Mouse (Mus musculus) ES-E14 (cell line): Measurements from ENCODE around the gene Ston1. TPM values are rescaled to one million over a fixed set of nuclear protein-coding genes. Genes with fewer than 3 reads are reported as not detected.

ENCODE experiments used
- DNase-seq: peaks from one replicate; pipeline ENCODE4 v3.0.0-alpha.2; 2013; ENCODE audit warnings: low read depth, low spot score
- H3K27ac ChIP-seq: 2 replicates; pipeline ENCODE4 v1.5.1; 2012; ENCODE audit warnings: low read depth, mild to moderate bottlenecking, low read length, moderate library complexity, mixed read lengths; ENCODE audit not compliant: poor library complexity, insufficient read depth, severe bottlenecking
- H3K36me3 ChIP-seq: 2 replicates; pipeline ENCODE4 v1.6.1; 2012; ENCODE audit warnings: mild to moderate bottlenecking, low read length, moderate library complexity, mixed read lengths; ENCODE audit not compliant: control insufficient read depth, poor library complexity, insufficient read depth, severe bottlenecking
- H3K4me1 ChIP-seq, 2 experiments: fragments of 150-350 bp in 1 of 2; sonication (generic) in 1 of 2; 2 replicates each; pipeline ENCODE4 v1.6.1; 2012; ENCODE audit warnings: low read length in 2 of 2, mild to moderate bottlenecking in 1 of 2, mixed read lengths in 1 of 2; ENCODE audit not compliant: control insufficient read depth in 2 of 2, insufficient read depth in 2 of 2, poor library complexity in 1 of 2
- H3K4me3 ChIP-seq, 2 experiments: fragments of 150-350 bp in 1 of 2; sonication (generic) in 1 of 2; 2 replicates each; pipeline ENCODE4 v1.5.1; 2012; ENCODE audit warnings: low read length in 2 of 2, low read depth in 1 of 2, mild to moderate bottlenecking in 1 of 2, mixed read lengths in 1 of 2; ENCODE audit not compliant: insufficient read depth in 1 of 2, poor library complexity in 1 of 2, severe bottlenecking in 1 of 2
- H3K9ac ChIP-seq: 2 replicates; pipeline ENCODE4 v1.6.1; 2012; ENCODE audit warnings: low read depth, mild to moderate bottlenecking, low read length, mixed read lengths; ENCODE audit not compliant: poor library complexity, insufficient read depth, severe bottlenecking
- H3K9me3 ChIP-seq: fragments of 150-350 bp; sonication (generic); 2 replicates; pipeline ENCODE4 v1.6.1; 2012; ENCODE audit warnings: low read depth, mild to moderate bottlenecking, low read length; ENCODE audit not compliant: control insufficient read depth, insufficient read depth
- CHD2 ChIP-seq: IDR thresholded peaks from 2 replicates; pipeline ENCODE4 v1.6.1; 2014; ENCODE audit warnings: mild to moderate bottlenecking, low read depth, low read length, inconsistent platforms
- HCFC1 ChIP-seq: IDR thresholded peaks from 2 replicates; pipeline ENCODE4 v1.6.1; 2012; ENCODE audit warnings: low read length, inconsistent platforms, borderline replicate concordance; ENCODE audit not compliant: insufficient read depth
- MAFK ChIP-seq: IDR thresholded peaks from 2 replicates; pipeline ENCODE4 v1.6.1; 2014; ENCODE audit warnings: mild to moderate bottlenecking, low read depth, low read length, inconsistent platforms; ENCODE audit not compliant: insufficient read depth
- ZC3H11A ChIP-seq: IDR thresholded peaks from 2 replicates; pipeline ENCODE4 v1.6.1; 2012; ENCODE audit warnings: low read depth, mild to moderate bottlenecking, inconsistent platforms, low read length, borderline replicate concordance
- ZNF384 ChIP-seq: IDR thresholded peaks from 2 replicates; pipeline ENCODE4 v1.6.1; 2012; ENCODE audit warnings: low read depth, low read length, inconsistent platforms
- in situ Hi-C, 2 experiments: fragments of 600-800 bp; cut with MboI; formaldehyde crosslinking; loops; one replicate each; pipeline ENCODE4 v1.15.1; 2025; ENCODE audit warnings: low sequenced_read_pairs in 2 of 2, inconsistent platforms in 1 of 2; ENCODE audit not compliant: unreplicated experiment in 2 of 2
- total RNA-seq: library from RNA; depleted of rRNA; stranded (reverse); fragments of 300-350 nt; gene quantifications from 2 replicates; pipeline ENCODE4 v1.2.3, GENCODE M21; 2012

The Ston1 gene
- total RNA-seq, 1 experiment = 4.5 TPM

DNA sequence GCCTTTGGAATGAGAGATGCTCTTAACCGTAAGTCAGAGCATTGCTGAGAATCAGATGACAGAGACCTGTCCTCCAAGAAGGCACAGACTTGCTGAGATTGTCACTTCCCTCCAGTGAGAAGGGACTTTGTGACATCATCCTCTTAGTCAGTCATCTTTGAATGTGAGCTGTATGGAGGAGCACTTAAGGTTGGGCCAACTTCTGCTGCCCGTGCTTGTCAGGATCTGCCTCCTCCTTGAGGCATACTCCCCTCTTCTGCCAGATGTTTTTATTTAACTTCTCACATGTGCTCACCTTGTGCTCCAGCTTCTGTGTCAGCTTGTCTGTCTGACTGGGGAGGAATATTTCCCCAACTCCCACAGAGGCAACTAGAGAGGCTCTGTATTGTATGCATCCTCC lies 13.6 kb downstream of the Ston1 start:
- Histone ChIP-seq H3K27ac (no peak overlapping the region), H3K36me3 (no peaks in the 10 kb centered on the region; the same call in 1 of the 2 replicates), H3K9ac (no peak overlapping the region), H3K4me3 (no peak overlapping the region), H3K4me1 (peaks cover 3 to 15% of the 10 kb centered on the region in 2 experiments; a peak in 3 of 4 replicates), H3K9me3 (no peaks in the 10 kb centered on the region)
- DNase-seq = no peak
- in situ Hi-C loops = no loop called here
- TF ChIP-seq MAFK (no peak), HCFC1 (no peak), ZNF384 (no peak), CHD2 (no peak), ZC3H11A (no peak)

DNA sequence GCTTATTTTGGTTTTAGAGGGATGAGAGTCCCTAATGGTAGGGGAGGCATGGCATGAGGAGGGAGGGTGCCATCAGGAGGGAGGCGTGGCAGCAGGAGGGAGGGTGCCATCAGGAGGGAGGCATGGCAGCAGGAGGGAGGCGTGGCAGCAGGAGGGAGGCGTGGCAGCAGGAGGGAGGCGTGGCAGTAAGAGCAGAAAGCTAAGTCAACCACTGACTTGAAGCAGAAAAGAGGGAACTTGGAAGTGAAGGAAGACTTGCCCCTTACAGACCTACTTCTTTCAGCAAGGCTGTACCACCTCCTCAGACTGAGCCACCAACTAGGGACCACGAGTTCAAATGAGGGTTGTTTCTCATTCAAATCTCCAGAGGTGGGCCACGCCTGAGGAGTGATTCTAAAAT lies 15.7 kb downstream of the Ston1 start:
- H3K4me1 ChIP-seq = peaks cover 3 to 15% of the 10 kb centered on the region in 2 experiments; a peak in 3 of 4 replicates
- no peaks in the 10 kb centered on the region; the same call in 1 of the 2 replicates for H3K36me3 ChIP-seq
- H3K4me3 ChIP-seq = peak overlapping the region; percentile 33 to 39; a peak in 2 of 4 replicates
- in situ Hi-C loops = no loop called here
- peak overlapping the region; percentile 30; the same call in 1 of the 2 replicates for H3K9ac ChIP-seq
- H3K9me3 ChIP-seq = no peaks in the 10 kb centered on the region
- no peak for DNase-seq
- peak overlapping the region; percentile 36; the same call in 1 of the 2 replicates for H3K27ac ChIP-seq
- TF ChIP-seq MAFK (no peak), ZC3H11A (no peak), HCFC1 (no peak), ZNF384 (no peak), CHD2 (no peak)

DNA sequence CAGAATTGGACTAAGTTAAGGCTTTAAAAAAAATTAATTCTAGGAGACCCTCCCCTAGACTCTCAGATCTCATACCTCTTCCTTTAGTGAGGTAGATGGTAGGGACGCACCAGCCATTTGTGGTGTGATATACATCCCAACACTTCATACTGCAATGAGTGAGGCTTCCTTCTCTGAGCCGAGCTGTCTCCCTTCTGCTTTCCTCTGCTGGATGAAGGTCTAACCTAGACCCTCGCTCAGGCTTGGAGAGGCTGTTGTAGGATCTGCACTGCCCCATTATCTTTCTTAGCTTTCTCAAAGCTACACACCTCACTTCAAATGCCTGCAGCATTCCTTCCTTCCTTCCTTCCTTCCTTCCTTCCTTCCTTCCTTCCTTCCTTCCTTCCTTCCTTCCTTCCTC lies 16.2 kb downstream of the Ston1 start:
- H3K27ac ChIP-seq = peak overlapping the region; percentile 36; the same call in 1 of the 2 replicates
- H3K36me3 ChIP-seq = no peaks in the 10 kb centered on the region; the same call in 1 of the 2 replicates
- H3K9me3 ChIP-seq = no peaks in the 10 kb centered on the region
- TF ChIP-seq HCFC1 (no peak), MAFK (no peak), ZC3H11A (no peak), CHD2 (no peak), ZNF384 (no peak)
- in situ Hi-C loops = no loop called here
- H3K9ac ChIP-seq = peak overlapping the region; percentile 30; the same call in 1 of the 2 replicates
- DNase-seq = no peak
- H3K4me3 ChIP-seq = peak overlapping the region; percentile 10 to 33; a peak in 3 of 4 replicates
- peaks cover 3 to 15% of the 10 kb centered on the region in 2 experiments; a peak in 3 of 4 replicates for H3K4me1 ChIP-seq

DNA sequence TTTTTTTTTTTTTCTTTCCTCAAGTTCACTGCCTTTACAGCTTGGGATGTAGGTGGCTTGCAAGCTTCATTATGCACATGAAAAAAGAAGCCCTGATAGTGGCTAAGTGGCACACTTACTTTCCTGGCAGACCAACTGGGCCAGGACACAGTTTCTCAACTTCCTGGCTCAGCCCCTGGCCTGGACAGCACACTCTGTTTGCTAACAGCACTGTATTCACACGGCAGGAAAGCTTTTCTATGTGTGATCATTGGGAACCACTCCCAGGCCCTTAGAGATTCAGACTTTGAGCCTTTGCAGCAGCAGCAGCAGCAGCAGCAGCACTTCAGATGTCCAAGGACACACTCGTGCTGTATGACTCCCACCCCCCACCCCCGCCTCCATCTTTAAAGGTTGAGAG lies 16.8 kb downstream of the Ston1 start:
- Histone ChIP-seq H3K4me1 (peaks cover 3 to 15% of the 10 kb centered on the region in 2 experiments; a peak in 3 of 4 replicates), H3K4me3 (no peak overlapping the region), H3K27ac (peak overlapping the region; percentile 80; the same call in 1 of the 2 replicates), H3K9me3 (no peaks in the 10 kb centered on the region), H3K36me3 (no peaks in the 10 kb centered on the region; the same call in 1 of the 2 replicates), H3K9ac (no peak overlapping the region)
- TF ChIP-seq CHD2 (no peak), MAFK (no peak), ZNF384 (no peak), ZC3H11A (no peak), HCFC1 (no peak)
- DNase-seq = no peak
- in situ Hi-C loops = no loop called here

DNA sequence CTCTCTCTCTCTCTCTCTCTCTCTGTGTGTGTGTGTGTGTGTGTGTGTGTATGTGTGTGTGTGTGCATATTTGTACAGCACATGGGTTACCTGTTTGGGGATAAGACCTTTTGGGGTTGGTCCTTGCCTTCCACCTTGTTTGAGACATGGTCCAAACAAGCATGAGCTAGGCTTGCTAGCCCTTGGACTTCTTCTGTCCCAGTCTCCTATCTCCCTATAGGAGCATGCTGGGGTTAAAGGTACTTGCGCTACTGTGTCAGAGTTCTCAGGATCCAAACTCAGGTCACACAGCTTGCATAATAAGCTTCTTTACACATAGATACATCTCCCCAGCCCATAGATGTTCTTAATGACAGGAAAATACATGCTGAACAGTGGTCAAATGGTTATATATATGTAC lies 17.2 kb downstream of the Ston1 start:
- in situ Hi-C loops = no loop called here
- Histone ChIP-seq H3K27ac (peak overlapping the region; percentile 80; the same call in 1 of the 2 replicates), H3K36me3 (no peaks in the 10 kb centered on the region; the same call in 1 of the 2 replicates), H3K4me1 (peaks cover 3 to 15% of the 10 kb centered on the region in 2 experiments; a peak in 3 of 4 replicates), H3K4me3 (no peak overlapping the region), H3K9me3 (no peaks in the 10 kb centered on the region), H3K9ac (no peak overlapping the region)
- TF ChIP-seq HCFC1 (no peak), ZNF384 (no peak), MAFK (no peak), CHD2 (no peak), ZC3H11A (no peak)
- DNase-seq = no peak
